ENCODE assay signal across 16 mouse cellular contexts in genomic region chr4:68404364-68404763, GRCm38 (mm10).
A peak's percentile ranks its signal among the peaks of the same experiment; 100 is the strongest.
DNase-seq lines count a peak whose midpoint lies in the region; ATAC-seq lines count a peak whose summit lies in the region.
"Had no signal": no experiment of that assay in that cellular context is flagged by ENCODE, and none has a peak within 500 bp of the region (broad histone marks: within the 10 kb centered on the region; RNA-seq: fewer than 3 reads in every experiment).

No protein-coding gene starts in this region.

- intact Hi-C loops in left cerebral cortex, postnatal 4 days (cut with DNase I), result no loop called here
- intact Hi-C loops in left cerebral cortex, postnatal 14 days (cut with DNase I), result no loop called here

- ATAC-seq in megakaryocyte progenitor cell, adult 5-6 weeks (replicated peaks; ENCODE audit: poor library complexity), result no peak
- ATAC-seq: CD4-positive, CD25-positive, alpha-beta regulatory T cell, adult 4 months; midbrain, embryonic 13.5 days had no signal

- peak; percentile 7 for DNase-seq in adrenal gland, adult 2 months
- no peak for DNase-seq in adrenal gland, postnatal 14 days
- DNase-seq in left cerebral cortex, postnatal 4 days, result peak; percentile 21
- no peak for DNase-seq in left cerebral cortex, postnatal 14 days (ENCODE audit: low spot score in 2 of 2)
- peak; percentile 8 for DNase-seq in cerebellum, adult 11-12 months
- peak; percentile 30 to 47 for DNase-seq in cerebellum, postnatal 25 days
- no peak for DNase-seq in left cerebral cortex, adult 11 months (ENCODE audit: low spot score)
- DNase-seq: gastrocnemius, postnatal 25 days; heart, postnatal 10 days; kidney, adult 8-10 months; kidney, postnatal 25 days; lung, adult 2 months; right cerebral cortex, postnatal 14 days had no signal

Comparison
In these comparisons a context has a peak if more than half of its experiments do, and no peak if none do; other contexts are left out.
1. DNase-seq: peak in adrenal gland, adult 2 months (single experiment), left cerebral cortex, postnatal 4 days (single experiment), cerebellum, adult 11-12 months (single experiment) and cerebellum, postnatal 25 days (2 of 2); none in adrenal gland, postnatal 14 days (single experiment), left cerebral cortex, postnatal 14 days (0 of 2) and left cerebral cortex, adult 11 months (single experiment).